ENCODE assay signal across 11 mouse cellular contexts in genomic region chr7:126665269-126665668, GRCm38 (mm10). TPM values are rescaled to one million over a fixed set of nuclear protein-coding genes. Genes with fewer than 3 reads are reported as not detected.
DNase-seq lines count a peak whose midpoint lies in the region; ATAC-seq and TF ChIP-seq lines count a peak whose summit lies in the region.
"Had no signal": no experiment of that assay in that cellular context is flagged by ENCODE, and none has a peak within 500 bp of the region (broad histone marks: within the 10 kb centered on the region; RNA-seq: fewer than 3 reads in every experiment).

No protein-coding gene starts in this region.

- TF ChIP-seq POLR2A in lung, adult 2 months (IDR thresholded peaks at IDR 0.05; ENCODE audit: borderline replicate concordance, extremely low read depth, low read depth, low read length) = no peak

- no peak overlapping the region for H3K4me3 ChIP-seq in heart, embryonic 12.5 days
- no peak overlapping the region for H3K4me3 ChIP-seq in lung, adult 2 months (replicated peaks; ENCODE audit: extremely low read depth, low read depth, low read length)
- H3K4me3 ChIP-seq in stomach, postnatal 0 days (ENCODE audit: low read depth, low read length) = no peak overlapping the region
- H3K4me3 ChIP-seq: embryonic facial prominence, embryonic 13.5 days had no signal

- WGBS in heart, embryonic 12.5 days = 95% methylated on average over 3 of the region's 3 CpGs
- WGBS in lung, adult 2 months = 79% methylated on average over 3 of the region's 3 CpGs
- 82% methylated on average over 3 of the region's 3 CpGs for WGBS in stomach, postnatal 0 days

- no peak for TF ChIP-seq EP300 in stomach, postnatal 0 days (optimal IDR thresholded peaks at IDR 0.05)

- H3K27ac ChIP-seq in heart, embryonic 12.5 days (ENCODE audit: poor library complexity, severe bottlenecking) = no peak overlapping the region
- no peak overlapping the region for H3K27ac ChIP-seq in stomach, postnatal 0 days (replicated peaks)
- H3K27ac ChIP-seq: embryonic facial prominence, embryonic 13.5 days had no signal

- no peaks in the 10 kb centered on the region for H3K9me3 ChIP-seq in heart, embryonic 12.5 days (replicated peaks)
- no peaks in the 10 kb centered on the region for H3K9me3 ChIP-seq in stomach, postnatal 0 days (ENCODE audit: control insufficient read depth, low read length)
- H3K9me3 ChIP-seq: embryonic facial prominence, embryonic 13.5 days had no signal

- ATAC-seq in heart, embryonic 12.5 days (ENCODE audit: insufficient number of reproducible peaks, low FRiP score) = no peak
- no peak for ATAC-seq in stomach, postnatal 0 days (ENCODE audit: low FRiP score, low TSS enrichment)
- ATAC-seq: hindbrain, embryonic 16.5 days; liver, postnatal 0 days had no signal

- peaks cover 24% of the 10 kb centered on the region for H3K36me3 ChIP-seq in heart, embryonic 12.5 days
- H3K36me3 ChIP-seq in stomach, postnatal 0 days (ENCODE audit: control insufficient read depth, insufficient read depth, low read length) = no peaks in the 10 kb centered on the region

- H3K4me2 ChIP-seq in heart, embryonic 12.5 days = no peak overlapping the region
- no peak overlapping the region for H3K4me2 ChIP-seq in stomach, postnatal 0 days (replicated peaks; ENCODE audit: low read depth)
- H3K4me2 ChIP-seq: embryonic facial prominence, embryonic 13.5 days had no signal

- peak; percentile 51 for DNase-seq in heart, adult 8-10 months (ENCODE audit: low spot score)
- DNase-seq in lung, adult 18-20 months = peak; percentile 50 to 59
- DNase-seq in lung, adult 2 months = no peak
- DNase-seq in adrenal gland, postnatal 25 days = peak; percentile 20
- DNase-seq in lung, postnatal 36 days = peak; percentile 68
- DNase-seq in stomach, postnatal 0 days (ENCODE audit: low spot score) = no peak
- DNase-seq: liver, postnatal 0 days had no signal

- no peak for TF ChIP-seq CTCF in lung, adult 2 months (IDR thresholded peaks at IDR 0.05; ENCODE audit: insufficient read depth, low read length)
- no peak for TF ChIP-seq CTCF in stomach, postnatal 0 days (IDR thresholded peaks at IDR 0.05; ENCODE audit: low read depth)

- H3K4me1 ChIP-seq in heart, embryonic 12.5 days (replicated peaks) = no peaks in the 10 kb centered on the region
- peaks cover 11% of the 10 kb centered on the region for H3K4me1 ChIP-seq in lung, adult 2 months (ENCODE audit: control insufficient read depth, insufficient read depth, low read length)
- H3K4me1 ChIP-seq in stomach, postnatal 0 days (replicated peaks; ENCODE audit: control insufficient read depth, insufficient read depth) = no peaks in the 10 kb centered on the region
- H3K4me1 ChIP-seq: embryonic facial prominence, embryonic 13.5 days had no signal

- no peaks in the 10 kb centered on the region for H3K27me3 ChIP-seq in heart, embryonic 12.5 days (replicated peaks)
- H3K27me3 ChIP-seq in stomach, postnatal 0 days (ENCODE audit: control insufficient read depth, insufficient read depth, low read length) = no peaks in the 10 kb centered on the region
- H3K27me3 ChIP-seq: CH12.LX; embryonic facial prominence, embryonic 13.5 days had no signal

- no peak overlapping the region for H3K9ac ChIP-seq in heart, embryonic 12.5 days
- H3K9ac ChIP-seq in stomach, postnatal 0 days (ENCODE audit: low read length) = no peak overlapping the region
- H3K9ac ChIP-seq: embryonic facial prominence, embryonic 13.5 days; liver, postnatal 0 days had no signal

RNA-seq across cellular contexts. Expression of gene Sult1a1, which starts 11.0 kb away (rescaled TPM):
- 10 to 100 TPM; 18.6 to 38.7 (median 31.5) TPM for total RNA-seq in heart, adult 8-10 months (2022)
- polyA plus RNA-seq in heart, embryonic 12.5 days (2016; fragmentation: Nextera tagmentation; extraction: Ambion mirVana) = 3.7 TPM in 2 replicates
- 55.6 and 69.2 TPM in 2 replicates for polyA plus RNA-seq in lung, adult 2 months (2012; rRNA removed)
- total RNA-seq in adrenal gland, postnatal 25 days (2021) = 29.6 and 31.0 TPM in 2 replicates
- 10.9 and 12.4 TPM in 2 replicates for polyA plus RNA-seq in stomach, postnatal 0 days (2015; fragmentation: Nextera tagmentation; extraction: Ambion mirVana)

RNA-seq across cellular contexts. Expression of gene Sgf29, which starts 16.2 kb away (rescaled TPM):
- 10 to 100 TPM; 21.6 to 26.2 (median 24.9) TPM for total RNA-seq in heart, adult 8-10 months (2022)
- polyA plus RNA-seq in heart, embryonic 12.5 days (2016; fragmentation: Nextera tagmentation; extraction: Ambion mirVana) = 26.9 and 27.2 TPM in 2 replicates
- 36.4 and 43.4 TPM in 2 replicates for polyA plus RNA-seq in lung, adult 2 months (2012; rRNA removed)
- 37.5 and 41.1 TPM in 2 replicates for total RNA-seq in adrenal gland, postnatal 25 days (2021)
- 28.6 and 28.9 TPM in 2 replicates for polyA plus RNA-seq in stomach, postnatal 0 days (2015; fragmentation: Nextera tagmentation; extraction: Ambion mirVana)

RNA-seq across cellular contexts. Expression of gene Bola2, which starts 29.9 kb away (rescaled TPM):
- 10 to 100 TPM; 52.4 to 70.4 (median 56.4) TPM for total RNA-seq in heart, adult 8-10 months (2022)
- 102 and 120 TPM in 2 replicates for polyA plus RNA-seq in heart, embryonic 12.5 days (2016; fragmentation: Nextera tagmentation; extraction: Ambion mirVana)
- 38.2 and 39.6 TPM in 2 replicates for polyA plus RNA-seq in lung, adult 2 months (2012; rRNA removed)
- total RNA-seq in adrenal gland, postnatal 25 days (2021) = 83.3 and 85.8 TPM in 2 replicates
- polyA plus RNA-seq in stomach, postnatal 0 days (2015; fragmentation: Nextera tagmentation; extraction: Ambion mirVana) = 92.3 and 93.4 TPM in 2 replicates

RNA-seq across cellular contexts. Expression of gene Slx1b, which starts 30.3 kb away (rescaled TPM):
- total RNA-seq in heart, adult 8-10 months (2022) = 1 to 10 TPM; 3.2 to 6.2 (median 5.4) TPM
- 6.9 and 7.5 TPM in 2 replicates for polyA plus RNA-seq in heart, embryonic 12.5 days (2016; fragmentation: Nextera tagmentation; extraction: Ambion mirVana)
- polyA plus RNA-seq in lung, adult 2 months (2012; rRNA removed) = 23.4 and 27.7 TPM in 2 replicates
- 12.8 and 17.5 TPM in 2 replicates for total RNA-seq in adrenal gland, postnatal 25 days (2021)
- 6.1 and 6.2 TPM in 2 replicates for polyA plus RNA-seq in stomach, postnatal 0 days (2015; fragmentation: Nextera tagmentation; extraction: Ambion mirVana)

RNA-seq across cellular contexts. Expression of gene Nupr1, which starts 34.6 kb away (rescaled TPM):
- 1 to 10 TPM; 3.5 to 5.3 (median 4.7) TPM for total RNA-seq in heart, adult 8-10 months (2022)
- polyA plus RNA-seq in heart, embryonic 12.5 days (2016; fragmentation: Nextera tagmentation; extraction: Ambion mirVana) = 3.1 and 3.6 TPM in 2 replicates
- polyA plus RNA-seq in lung, adult 2 months (2012; rRNA removed) = 48.1 and 102 TPM in 2 replicates
- total RNA-seq in adrenal gland, postnatal 25 days (2021) = 12.1 and 20.7 TPM in 2 replicates
- polyA plus RNA-seq in stomach, postnatal 0 days (2015; fragmentation: Nextera tagmentation; extraction: Ambion mirVana) = 140 and 182 TPM in 2 replicates

Comparison
In these comparisons a context has a peak if more than half of its experiments do, and no peak if none do; other contexts are left out.
1. DNase-seq: peak in heart, adult 8-10 months (single experiment), lung, adult 18-20 months (2 of 2), adrenal gland, postnatal 25 days (single experiment) and lung, postnatal 36 days (single experiment); none in lung, adult 2 months (single experiment) and stomach, postnatal 0 days (single experiment).